Mouse (Mus musculus): Measurements from ENCODE around the gene Camsap3. TPM values are rescaled to one million over a fixed set of nuclear protein-coding genes. Genes with fewer than 3 reads are reported as not detected.
"Not testable (repeated sequence)": the region's sequence is repeated elsewhere in the genome, so short reads cannot be mapped to it uniquely, and the experiment has no call there.

Camsap3 gene
- polyA plus RNA-seq, 1 experiment from 2014 or later = 49.7 TPM

DNA sequence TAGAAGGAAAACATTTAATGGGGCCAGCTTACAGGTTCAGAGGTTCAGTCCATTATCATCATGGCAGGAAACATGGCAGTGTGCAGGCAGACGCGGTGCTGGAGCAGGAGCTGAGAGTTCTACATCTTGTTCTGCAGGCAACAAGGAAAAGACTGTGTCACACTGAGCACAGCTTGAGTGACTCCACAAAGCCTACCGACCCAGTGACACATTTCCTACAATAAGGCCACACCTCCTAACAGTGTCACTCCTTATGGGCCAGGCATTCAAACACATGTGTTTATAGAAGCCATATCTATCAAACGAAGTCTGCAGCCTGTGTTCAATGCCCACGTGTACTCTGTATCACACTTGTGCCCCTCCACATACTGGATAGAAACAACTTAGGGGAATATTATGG is 17.3 kb upstream of the Camsap3 start:
- no peaks in the 10 kb centered on the region for H3K4me1 ChIP-seq (replicated peaks; ENCODE audit: control insufficient read depth, insufficient read depth, low read length)
- DNase-seq (ENCODE audit: low spot score) (no peak), ATAC-seq (ENCODE audit: low FRiP score) (no peak)
- H3K4me3 ChIP-seq (replicated peaks; ENCODE audit: low read length) = no peak overlapping the region
- H3K27ac ChIP-seq = no peak overlapping the region
- WGBS = 91% methylated on average over 5 of the region's 5 CpGs
- H3K9ac ChIP-seq = no peak overlapping the region
- H3K4me2 ChIP-seq (replicated peaks) = no peak overlapping the region
- H3K9me3 ChIP-seq (ENCODE audit: control insufficient read depth, low read length) = no peaks in the 10 kb centered on the region
- H3K27me3 ChIP-seq (ENCODE audit: control insufficient read depth, insufficient read depth, low read length) = no peaks in the 10 kb centered on the region
- H3K36me3 ChIP-seq (replicated peaks; ENCODE audit: control insufficient read depth, insufficient read depth) = no peaks in the 10 kb centered on the region

DNA sequence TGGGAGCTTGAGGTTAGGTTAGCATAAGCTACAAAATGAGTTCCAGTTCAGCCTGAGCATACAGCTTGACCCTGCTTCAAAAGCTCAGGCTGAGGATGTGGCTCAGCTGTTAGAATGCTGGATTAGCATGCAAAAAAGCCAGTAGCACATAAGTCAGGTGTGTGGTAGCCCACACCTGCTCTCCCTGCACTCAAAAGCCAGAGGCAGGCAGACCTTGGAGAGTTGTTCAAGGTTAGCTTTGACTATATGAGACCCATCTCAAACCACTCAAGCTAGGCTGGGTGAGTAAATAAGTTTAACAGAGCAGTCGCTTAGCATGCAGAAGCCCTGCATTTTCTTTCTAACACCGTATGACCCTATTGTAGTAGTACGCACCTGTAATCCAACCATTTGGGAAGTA is 12.5 kb upstream of the Camsap3 start:
- H3K4me1 ChIP-seq (replicated peaks; ENCODE audit: control insufficient read depth, insufficient read depth, low read length) = no peaks in the 10 kb centered on the region
- H3K4me3 ChIP-seq (replicated peaks; ENCODE audit: low read length) = no peak overlapping the region
- ATAC-seq (ENCODE audit: low FRiP score) (no peak), DNase-seq (ENCODE audit: low spot score) (no peak)
- no peak overlapping the region for H3K4me2 ChIP-seq (replicated peaks)
- H3K27ac ChIP-seq = no peak overlapping the region
- 97% methylated on average over 3 of the region's 3 CpGs for WGBS
- H3K27me3 ChIP-seq (ENCODE audit: control insufficient read depth, insufficient read depth, low read length) = no peaks in the 10 kb centered on the region
- no peak overlapping the region for H3K9ac ChIP-seq
- no peaks in the 10 kb centered on the region for H3K36me3 ChIP-seq (replicated peaks; ENCODE audit: control insufficient read depth, insufficient read depth)
- no peaks in the 10 kb centered on the region for H3K9me3 ChIP-seq (ENCODE audit: control insufficient read depth, low read length)

DNA sequence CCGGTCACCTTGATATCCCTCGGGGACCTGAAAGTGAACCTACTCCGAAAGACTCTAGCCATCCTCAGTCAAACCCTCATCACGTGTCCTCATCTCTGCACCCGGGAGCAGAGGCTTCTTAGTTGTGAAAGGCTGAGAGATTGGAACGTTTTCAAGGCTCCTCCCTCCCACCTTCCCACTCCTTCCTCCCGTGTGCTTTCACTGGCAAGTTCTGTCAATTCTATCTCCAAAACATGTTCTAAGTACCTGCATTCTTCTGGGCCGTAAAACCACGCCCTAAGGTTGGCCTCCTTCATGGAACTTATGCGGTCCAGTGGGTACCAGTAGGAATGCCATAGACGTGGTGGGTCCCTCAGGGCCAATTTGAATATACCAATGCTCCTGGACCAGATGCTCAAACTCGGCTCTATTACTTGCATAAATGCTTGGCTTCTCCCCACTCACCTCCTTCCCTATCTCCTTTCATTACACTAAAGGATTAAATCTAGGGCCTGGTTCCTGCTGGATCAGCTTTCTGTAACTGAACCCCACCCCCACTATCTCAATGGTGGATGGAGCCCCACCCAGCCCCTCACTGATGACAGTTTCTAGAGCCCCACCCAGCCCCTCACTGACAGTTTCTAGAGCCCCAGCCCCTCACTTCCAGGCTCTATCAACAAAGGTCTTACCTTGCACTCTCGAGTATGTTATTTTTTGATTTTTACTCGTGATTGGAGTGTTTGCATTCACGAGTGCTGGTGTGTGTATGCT is 10.7 kb upstream of the Camsap3 start:
- Histone ChIP-seq H3K36me3 (replicated peaks; ENCODE audit: control insufficient read depth, insufficient read depth) (no peaks in the 10 kb centered on the region), H3K27ac (no peak overlapping the region), H3K4me2 (replicated peaks) (no peak overlapping the region), H3K4me3 (replicated peaks; ENCODE audit: low read length) (no peak overlapping the region), H3K9ac (no peak overlapping the region), H3K27me3 (ENCODE audit: control insufficient read depth, insufficient read depth, low read length) (no peaks in the 10 kb centered on the region), H3K9me3 (ENCODE audit: control insufficient read depth, low read length) (no peaks in the 10 kb centered on the region), H3K4me1 (replicated peaks; ENCODE audit: control insufficient read depth, insufficient read depth, low read length) (no peaks in the 10 kb centered on the region)
- ATAC-seq (ENCODE audit: low FRiP score) (no peak), DNase-seq (ENCODE audit: low spot score) (no peak)
- WGBS = 82% methylated on average over 15 of the region's 15 CpGs

DNA sequence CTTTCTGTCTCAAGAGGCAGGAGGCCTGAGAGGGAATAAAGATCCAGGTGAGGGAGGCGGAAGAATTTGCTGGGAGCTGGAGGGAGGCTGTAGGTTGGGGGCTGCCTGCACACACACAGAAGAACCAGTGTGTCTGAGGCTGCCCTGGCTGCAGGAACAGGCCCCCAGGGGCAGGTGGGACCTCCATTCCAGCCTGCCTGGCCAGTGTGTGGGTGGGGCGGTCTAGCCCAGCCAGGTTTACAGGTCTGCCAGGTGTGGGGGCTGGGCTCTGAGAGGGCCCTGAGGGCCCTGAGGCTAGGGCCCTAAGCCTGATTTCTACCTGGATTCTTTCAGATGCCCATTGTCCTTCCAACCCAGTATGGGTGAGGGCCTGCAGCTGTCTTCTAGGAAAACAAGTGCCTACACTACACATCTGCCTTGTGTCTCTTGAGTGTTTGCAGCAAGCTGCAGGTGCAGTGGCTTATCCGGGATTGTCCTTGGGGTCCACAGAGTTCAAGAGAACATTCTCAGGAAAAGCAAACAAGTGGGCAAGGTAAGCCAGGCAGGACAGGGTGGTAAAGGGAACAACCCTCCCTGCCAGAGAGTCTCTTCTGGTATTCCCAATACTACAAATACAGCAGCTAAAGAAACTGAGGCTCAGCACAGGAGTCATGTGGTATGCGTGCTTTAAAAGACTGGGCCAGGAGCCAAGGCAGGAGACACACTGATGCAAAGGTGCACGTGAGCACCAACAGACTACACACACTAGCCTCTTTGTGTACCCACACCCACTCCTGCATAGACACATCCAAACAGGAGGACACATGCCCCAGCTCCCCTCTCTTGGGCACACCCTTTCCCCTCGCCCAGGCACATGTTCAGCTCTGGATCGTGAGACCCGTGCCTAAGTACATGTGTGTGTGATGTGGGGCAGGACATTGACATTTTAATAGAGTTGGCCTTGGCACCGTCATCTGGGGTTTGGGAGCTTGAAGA is 7.4 kb upstream of the Camsap3 start:
- Histone ChIP-seq H3K9me3 (ENCODE audit: control insufficient read depth, low read length) (no peaks in the 10 kb centered on the region), H3K4me1 (replicated peaks; ENCODE audit: control insufficient read depth, insufficient read depth, low read length) (no peaks in the 10 kb centered on the region), H3K4me3 (replicated peaks; ENCODE audit: low read length) (no peak overlapping the region), H3K4me2 (replicated peaks) (no peak overlapping the region), H3K27ac (no peak overlapping the region), H3K36me3 (replicated peaks; ENCODE audit: control insufficient read depth, insufficient read depth) (no peaks in the 10 kb centered on the region), H3K9ac (no peak overlapping the region), H3K27me3 (ENCODE audit: control insufficient read depth, insufficient read depth, low read length) (no peaks in the 10 kb centered on the region)
- WGBS = 80% methylated on average over 9 of the region's 9 CpGs
- DNase-seq (ENCODE audit: low spot score) (no peak), ATAC-seq (ENCODE audit: low FRiP score) (no peak)

DNA sequence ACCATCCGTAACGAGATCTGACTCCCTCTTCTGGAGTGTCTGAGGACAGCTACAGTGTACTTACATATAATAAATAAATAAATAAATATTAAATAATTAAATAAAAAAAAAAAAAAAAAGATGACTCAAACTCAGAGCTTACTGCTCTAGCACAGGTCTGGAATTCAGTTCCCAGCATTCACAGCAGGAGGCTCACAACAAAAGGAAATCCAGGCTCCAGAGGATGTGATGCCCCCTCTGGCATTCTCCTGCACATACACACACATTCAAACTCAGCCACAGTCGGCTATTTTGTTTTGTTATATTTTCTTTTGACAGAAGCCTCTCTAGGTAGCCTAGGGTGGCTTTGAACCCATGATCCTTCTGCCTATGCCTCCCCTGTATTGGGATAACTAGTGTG is 5.1 kb upstream of the Camsap3 start:
- 88% methylated on average over 1 of the region's 3 CpGs for WGBS
- not testable (repeated sequence) for H3K4me1 ChIP-seq (replicated peaks; ENCODE audit: control insufficient read depth, insufficient read depth, low read length); H3K27ac ChIP-seq; H3K36me3 ChIP-seq (replicated peaks; ENCODE audit: control insufficient read depth, insufficient read depth); ATAC-seq (ENCODE audit: low FRiP score); H3K9ac ChIP-seq; H3K4me3 ChIP-seq (replicated peaks; ENCODE audit: low read length); H3K4me2 ChIP-seq (replicated peaks); H3K9me3 ChIP-seq (ENCODE audit: control insufficient read depth, low read length); DNase-seq (ENCODE audit: low spot score); H3K27me3 ChIP-seq (ENCODE audit: control insufficient read depth, insufficient read depth, low read length)

DNA sequence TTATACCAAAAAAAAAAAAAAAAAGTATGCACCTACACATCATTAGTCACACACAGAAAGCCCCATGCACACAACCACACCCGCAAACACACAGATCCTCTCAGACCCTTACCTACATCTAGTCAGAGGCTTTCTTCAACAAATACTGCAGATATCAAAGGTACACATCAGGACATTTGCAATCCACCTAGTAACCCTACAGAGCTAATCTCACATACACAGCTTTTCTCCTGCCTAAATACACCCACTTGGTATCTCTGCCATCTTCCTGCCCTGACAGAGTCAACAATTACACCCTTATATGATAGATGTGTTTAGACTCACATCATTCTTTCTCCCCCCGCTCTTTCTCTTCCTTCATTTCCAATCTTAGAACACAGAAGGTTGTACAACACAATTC is 641 bp upstream of the Camsap3 start:
- H3K9ac ChIP-seq = no peak overlapping the region
- no peak overlapping the region for H3K4me2 ChIP-seq (replicated peaks)
- no peaks in the 10 kb centered on the region for H3K9me3 ChIP-seq (ENCODE audit: control insufficient read depth, low read length)
- no peaks in the 10 kb centered on the region for H3K27me3 ChIP-seq (ENCODE audit: control insufficient read depth, insufficient read depth, low read length)
- H3K4me3 ChIP-seq (replicated peaks; ENCODE audit: low read length) = no peak overlapping the region
- WGBS = 98% methylated on average over 2 of the region's 2 CpGs
- no peaks in the 10 kb centered on the region for H3K4me1 ChIP-seq (replicated peaks; ENCODE audit: control insufficient read depth, insufficient read depth, low read length)
- no peak for ATAC-seq (ENCODE audit: low FRiP score)
- no peaks in the 10 kb centered on the region for H3K36me3 ChIP-seq (replicated peaks; ENCODE audit: control insufficient read depth, insufficient read depth)
- no peak for DNase-seq (ENCODE audit: low spot score)
- H3K27ac ChIP-seq = no peak overlapping the region

DNA sequence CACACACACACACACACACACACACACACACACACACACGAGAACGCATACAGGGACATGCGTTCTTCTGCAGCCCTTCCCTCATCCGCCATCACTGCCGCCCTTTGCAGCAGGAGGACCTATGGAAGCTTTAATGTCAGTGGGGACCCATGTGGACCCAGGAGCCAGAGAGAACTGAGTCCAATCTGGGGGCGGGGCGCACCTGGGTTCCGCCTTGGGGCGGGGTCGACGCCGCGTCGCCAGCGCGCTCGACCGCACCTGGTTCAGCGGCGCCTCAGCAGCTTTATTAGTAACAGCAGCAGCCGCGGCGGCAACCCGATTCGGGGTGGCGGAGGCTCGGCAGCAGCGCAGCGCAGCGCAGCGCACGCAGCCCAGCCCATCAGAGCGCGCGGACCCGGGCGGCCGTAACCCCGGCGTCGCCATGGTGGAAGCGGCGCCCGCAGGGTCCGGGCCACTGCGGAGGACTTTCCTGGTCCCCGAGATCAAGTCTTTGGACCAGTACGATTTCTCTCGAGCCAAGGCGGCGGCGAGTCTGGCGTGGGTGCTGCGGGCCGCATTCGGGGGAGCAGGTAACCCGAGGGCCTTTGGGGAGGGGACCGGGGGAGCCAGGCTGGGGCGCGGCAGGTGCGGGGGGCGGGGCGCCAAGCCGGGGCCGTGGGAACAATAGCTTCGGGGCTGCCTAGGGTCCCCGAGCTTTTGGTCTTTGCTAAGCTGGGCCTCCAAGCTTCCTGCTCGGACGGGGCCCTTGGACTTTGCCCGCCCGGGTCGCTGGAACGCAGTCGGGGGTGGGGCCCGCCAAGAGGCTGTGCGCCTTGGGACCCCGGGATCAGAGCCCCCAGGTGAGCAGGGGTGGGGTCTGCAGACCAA is 531 bp downstream of the Camsap3 start:
- WGBS = under 1% methylated on average over 74 of the region's 77 CpGs
- Histone ChIP-seq H3K27ac (peak overlapping the region; percentile 91), H3K4me3 (replicated peaks; ENCODE audit: low read length) (peak overlapping the region; percentile 86), H3K4me1 (replicated peaks; ENCODE audit: control insufficient read depth, insufficient read depth, low read length) (no peaks in the 10 kb centered on the region), H3K27me3 (ENCODE audit: control insufficient read depth, insufficient read depth, low read length) (no peaks in the 10 kb centered on the region), H3K36me3 (replicated peaks; ENCODE audit: control insufficient read depth, insufficient read depth) (no peaks in the 10 kb centered on the region), H3K4me2 (replicated peaks) (peak overlapping the region; percentile 69), H3K9ac (peak overlapping the region; percentile 91), H3K9me3 (ENCODE audit: control insufficient read depth, low read length) (no peaks in the 10 kb centered on the region)
- ATAC-seq (ENCODE audit: low FRiP score) (peak; percentile 81), DNase-seq (ENCODE audit: low spot score) (peak; percentile 71)

DNA sequence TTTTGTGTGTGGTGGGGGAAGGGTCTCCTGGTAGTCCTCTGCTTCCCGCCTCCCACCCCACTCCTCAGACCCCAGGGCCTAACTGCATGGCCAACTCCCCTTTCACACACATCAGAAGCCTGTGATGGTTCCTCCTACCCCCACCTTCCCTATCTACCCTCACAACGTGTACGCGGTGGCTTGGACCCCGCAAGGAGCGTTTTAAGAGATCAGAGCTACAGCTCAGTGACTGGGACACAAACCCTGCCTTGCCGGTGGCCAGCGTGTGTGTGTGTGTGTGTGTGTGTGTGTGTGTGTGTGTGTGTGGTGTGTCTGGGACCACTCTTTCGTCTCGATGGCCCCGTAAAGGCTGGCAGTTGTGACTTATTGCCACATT is 1.2 kb downstream of the Camsap3 start:
- Histone ChIP-seq H3K4me3 (replicated peaks; ENCODE audit: low read length) (peak overlapping the region; percentile 86), H3K4me1 (replicated peaks; ENCODE audit: control insufficient read depth, insufficient read depth, low read length) (no peaks in the 10 kb centered on the region), H3K9ac (peak overlapping the region; percentile 91), H3K9me3 (ENCODE audit: control insufficient read depth, low read length) (no peaks in the 10 kb centered on the region), H3K27me3 (ENCODE audit: control insufficient read depth, insufficient read depth, low read length) (no peaks in the 10 kb centered on the region), H3K4me2 (replicated peaks) (peak overlapping the region; percentile 69), H3K27ac (peak overlapping the region; percentile 91), H3K36me3 (replicated peaks; ENCODE audit: control insufficient read depth, insufficient read depth) (no peaks in the 10 kb centered on the region)
- DNase-seq (ENCODE audit: low spot score) = peak; percentile 38
- ATAC-seq (ENCODE audit: low FRiP score) = peak; percentile 65
- WGBS = 5% methylated on average over 10 of the region's 11 CpGs

DNA sequence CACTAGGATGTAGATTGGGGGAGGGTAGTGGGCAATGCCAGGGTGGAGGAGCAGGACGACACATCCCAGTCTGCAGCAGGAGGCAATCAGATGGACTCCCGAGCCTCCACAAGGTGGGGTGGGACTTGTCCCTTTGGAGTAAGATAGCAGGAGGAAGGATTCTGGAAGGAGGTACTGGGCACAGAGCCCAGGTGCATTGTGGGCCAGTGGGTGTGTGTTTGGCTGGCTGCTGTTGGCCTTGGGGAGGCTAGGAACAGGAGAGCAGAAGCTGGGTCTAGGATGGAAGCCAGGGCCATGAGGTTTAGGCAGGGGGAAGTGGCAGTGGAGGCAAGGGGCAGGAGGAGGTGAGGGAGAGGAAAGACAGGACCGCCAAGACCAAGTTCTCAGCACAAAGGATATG is 6.4 kb downstream of the Camsap3 start:
- Histone ChIP-seq H3K9me3 (ENCODE audit: control insufficient read depth, low read length) (no peaks in the 10 kb centered on the region), H3K9ac (no peak overlapping the region), H3K4me1 (replicated peaks; ENCODE audit: control insufficient read depth, insufficient read depth, low read length) (no peaks in the 10 kb centered on the region), H3K27ac (no peak overlapping the region), H3K4me3 (replicated peaks; ENCODE audit: low read length) (no peak overlapping the region), H3K36me3 (replicated peaks; ENCODE audit: control insufficient read depth, insufficient read depth) (peaks cover 8% of the 10 kb centered on the region), H3K27me3 (ENCODE audit: control insufficient read depth, insufficient read depth, low read length) (no peaks in the 10 kb centered on the region), H3K4me2 (replicated peaks) (no peak overlapping the region)
- no peak for ATAC-seq (ENCODE audit: low FRiP score)
- 73% methylated on average over 3 of the region's 3 CpGs for WGBS
- DNase-seq (ENCODE audit: low spot score) = no peak
